Mouse (Mus musculus) v-Abl transformed pro-B cells (cell line): ENCODE measurements around the gene Gm34653.
"Not testable (repeated sequence)": the region's sequence is repeated elsewhere in the genome, so short reads cannot be mapped to it uniquely, and the experiment has no call there.

Source experiments
- in situ Hi-C, 2 experiments: fragments of 400-800 bp; cut with MboI; formaldehyde crosslinking; loops; one replicate each; pipeline ENCODE4 v1.15.1; 2025; ENCODE audit not compliant: unreplicated experiment in 2 of 2

Gm34653 gene

GRCm38 (mm10) chr2:34832766-34833457, at the start of gene Gm34653:
Gene Gm34653 (plus strand): TSS chr2:34833007.
- in situ Hi-C loops = not testable (repeated sequence)

GRCm38 (mm10) chr2:34783064-34784020, 49.5 kb upstream of the Gm34653 start:
- in situ Hi-C loops = loop anchor here (5.0 to 10.0 kb wide), 2 partner anchors 121 to 324 kb away; partner anchors contain the start of gene Cntrl (in 1 of the 2)

GRCm38 (mm10) chr2:34784085-34784484, 48.7 kb upstream of the Gm34653 start:
- in situ Hi-C loops = loop anchor here (5.0 to 10.0 kb wide), 2 partner anchors 121 to 323 kb away; partner anchors contain the start of gene Cntrl (in 1 of the 2)

GRCm38 (mm10) chr2:34790282-34790681, 42.5 kb upstream of the Gm34653 start:
- in situ Hi-C loops = loop anchor here in 1 of 2 experiments (10.0 kb wide), 1 partner anchor 335 kb away; no protein-coding TSS in a partner anchor

- in situ Hi-C loops = loop anchor here in 1 of 2 experiments (10.0 kb wide), 1 partner anchor 332 kb away; no protein-coding TSS in a partner anchor
These were observed 40.3 kb upstream of the Gm34653 start for GRCm38 (mm10) chr2:34792543-34792942.

- in situ Hi-C loops = loop anchor here in 1 of 2 experiments (10.0 kb wide), 1 partner anchor 330 kb away; no protein-coding TSS in a partner anchor
These were observed 38.3 kb upstream of the Gm34653 start for GRCm38 (mm10) chr2:34794511-34794910.

GRCm38 (mm10) chr2:34795426-34795825, 37.4 kb upstream of the Gm34653 start:
- in situ Hi-C loops = loop anchor here in 1 of 2 experiments (10.0 kb wide), 1 partner anchor 329 kb away; no protein-coding TSS in a partner anchor

- in situ Hi-C loops = loop anchor here in 1 of 2 experiments (10.0 kb wide), 1 partner anchor 325 kb away; no protein-coding TSS in a partner anchor
These were observed 33.2 kb upstream of the Gm34653 start, which contains the start of gene Rabepk for GRCm38 (mm10) chr2:34799357-34800256. Gene Rabepk (minus strand): TSS chr2:34799912.

- in situ Hi-C loops = no loop called here
These were observed 32.4 kb upstream of the Gm34653 start for GRCm38 (mm10) chr2:34800371-34800770.

GRCm38 (mm10) chr2:34801516-34802482, 31.0 kb upstream of the Gm34653 start:
- in situ Hi-C loops = no loop called here

- in situ Hi-C loops = not testable (repeated sequence)
These were observed 30.1 kb upstream of the Gm34653 start for GRCm38 (mm10) chr2:34802565-34803245.

GRCm38 (mm10) chr2:34803746-34804145, 29.1 kb upstream of the Gm34653 start:
- in situ Hi-C loops = no loop called here

- in situ Hi-C loops = no loop called here
These were observed 28.6 kb upstream of the Gm34653 start for GRCm38 (mm10) chr2:34804172-34804571.

- in situ Hi-C loops = no loop called here
These were observed 28.0 kb upstream of the Gm34653 start for GRCm38 (mm10) chr2:34804815-34805214.

- in situ Hi-C loops = no loop called here
These were observed 27.4 kb upstream of the Gm34653 start for GRCm38 (mm10) chr2:34805364-34805950.

GRCm38 (mm10) chr2:34808057-34808456, 24.8 kb upstream of the Gm34653 start:
- in situ Hi-C loops = no loop called here

GRCm38 (mm10) chr2:34809568-34809967, 23.2 kb upstream of the Gm34653 start:
- in situ Hi-C loops = no loop called here

GRCm38 (mm10) chr2:34810775-34811174, 22.0 kb upstream of the Gm34653 start:
- in situ Hi-C loops = no loop called here
